ENCODE assay signal across 8 mouse cellular contexts in genomic region chr2:131352747-131353563, GRCm38 (mm10). TPM values are rescaled to one million over a fixed set of nuclear protein-coding genes. Genes with fewer than 3 reads are reported as not detected.
A peak's percentile ranks its signal among the peaks of the same experiment; 100 is the strongest.
DNase-seq lines count a peak whose midpoint lies in the region; ATAC-seq and TF ChIP-seq lines count a peak whose summit lies in the region.

Rnf24 (minus strand) TSS chr2:131352892.

- ATAC-seq in activated CD4-positive, CD25-positive, alpha-beta regulatory T cell, adult 4 months, result peak; percentile 94
- ATAC-seq in inflammation-experienced regulatory T-cells, adult 6 months, result peak; percentile 86
- peak; percentile 93 for ATAC-seq in megakaryocyte-erythroid progenitor cell, adult 5-6 weeks (replicated peaks; ENCODE audit: low FRiP score, low TSS enrichment, poor library complexity, severe bottlenecking)

- H3K4me3 ChIP-seq in cortical plate, adult 2 months (ENCODE audit: insufficient read depth, low read length), result peak within 1 kb of the TSS; percentile 99

- peak; percentile 99 for DNase-seq in gastrocnemius, postnatal 10 days
- DNase-seq in left cerebral cortex, postnatal 10 days (ENCODE audit: extremely low spot score in 1 of 2, low spot score in 2 of 2), result peak; percentile 97 to 99
- peak; percentile 99 for DNase-seq in right cerebral cortex, postnatal 25 days
- DNase-seq in urinary bladder, postnatal 4 days (ENCODE audit: low spot score in 2 of 2), result peak; percentile 97 to 98

- peak within 1 kb of the TSS; percentile 92 for H3K27ac ChIP-seq in cortical plate, adult 2 months (ENCODE audit: insufficient read depth, low read length)

- peak; percentile 83 for TF ChIP-seq POLR2A in cortical plate, adult 2 months (IDR thresholded peaks at IDR 0.05; ENCODE audit: extremely low read depth, insufficient read depth, low read length)

- intact Hi-C loops in left cerebral cortex, postnatal 10 days (cut with DNase I), result no loop called here

- peaks cover 2% of the 10 kb centered on the region for H3K4me1 ChIP-seq in cortical plate, adult 2 months (ENCODE audit: control insufficient read depth, insufficient read depth, low read length)

- no peak for TF ChIP-seq CTCF in cortical plate, adult 2 months (IDR thresholded peaks at IDR 0.05; ENCODE audit: extremely low read depth, insufficient read depth, low read length)

RNA-seq across cellular contexts. Expression of gene Rnf24, which starts in this region (rescaled TPM):
- under 1 TPM; 0.47 to 0.94 TPM for polyA plus RNA-seq in activated CD4-positive, CD25-positive, alpha-beta regulatory T cell, adult 4 months (2017; shearing (Covaris generic))
- polyA plus RNA-seq in cortical plate, adult 2 months (2012; rRNA removed), result 20.6 and 21.1 TPM in 2 replicates
- total RNA-seq in gastrocnemius, postnatal 10 days (2021), result 1 to 10 TPM; 3.1 to 4.7 TPM
- under 1 TPM; 0.72 to 0.91 (median 0.75) TPM for polyA plus RNA-seq in inflammation-experienced regulatory T-cells, adult 6 months (2017; shearing (Covaris generic))
- 10 to 100 TPM; 27.6 to 29.0 TPM for total RNA-seq in left cerebral cortex, postnatal 10 days (2021)
- total RNA-seq in megakaryocyte-erythroid progenitor cell, adult 5-6 weeks (2014; fragmentation: Nextera tagmentation), result 1.7 and 2.8 TPM in 2 replicates
- total RNA-seq in megakaryocyte-erythroid progenitor cell, adult 5-6 weeks (2017), result 0.61 and 0.84 TPM in 2 replicates

Comparison
In these comparisons a context has a peak if more than half of its experiments do, and no peak if none do; other contexts are left out.
1. Peak in every context shown above with its lines: DNase-seq, ATAC-seq, H3K4me3 ChIP-seq and H3K27ac ChIP-seq.
2. RNA of gene Rnf24 (total RNA-seq): 27.6 to 29.0 TPM in left cerebral cortex, postnatal 10 days; 3.1 to 4.7 TPM in gastrocnemius, postnatal 10 days and 0.61 to 2.8 TPM in megakaryocyte-erythroid progenitor cell, adult 5-6 weeks; every median in the first group is over 4 times any median in the second.
3. RNA of gene Rnf24 (polyA plus RNA-seq): 20.6 to 21.1 TPM in cortical plate, adult 2 months; 0.47 to 0.94 TPM in activated CD4-positive, CD25-positive, alpha-beta regulatory T cell, adult 4 months and 0.72 to 0.91 TPM in inflammation-experienced regulatory T-cells, adult 6 months; every median in the first group is over 10 times any median in the second.
4. Peak in ATAC-seq in activated CD4-positive, CD25-positive, alpha-beta regulatory T cell, adult 4 months; RNA of the gene not detected or under 1 TPM.
5. Peak in ATAC-seq in inflammation-experienced regulatory T-cells, adult 6 months; RNA of the gene not detected or under 1 TPM.